Mouse (Mus musculus) inflammation-experienced regulatory T-cells, adult 6 months (primary cell): Measurements from ENCODE around the gene Bahcc1. TPM values are rescaled to one million over a fixed set of nuclear protein-coding genes. Genes with fewer than 3 reads are reported as not detected.

Experiments used
- ATAC-seq: one replicate; pipeline ENCODE4 v1.8.0; 2017
- polyA plus RNA-seq, 3 experiments: library from polyadenylated mRNA; unstranded; fragments of 100-300 nt; shearing (Covaris generic); gene quantifications; one replicate each; pipeline ENCODE4 v1.2.1; 2017

Bahcc1 gene
- polyA plus RNA-seq, 3 experiments from 2014 or later = not detected

GRCm38 (mm10) chr11:120243531-120243820 is 10.7 kb downstream of the Bahcc1 start:
- no peak for ATAC-seq

- no peak for ATAC-seq
Observed at GRCm38 (mm10) chr11:120248160-120248793, 15.5 kb downstream of the Bahcc1 start.

- ATAC-seq = no peak
Observed at GRCm38 (mm10) chr11:120248899-120249298, 16.2 kb downstream of the Bahcc1 start.

- ATAC-seq = no peak
Observed at GRCm38 (mm10) chr11:120250991-120251949, 18.5 kb downstream of the Bahcc1 start.

DNA sequence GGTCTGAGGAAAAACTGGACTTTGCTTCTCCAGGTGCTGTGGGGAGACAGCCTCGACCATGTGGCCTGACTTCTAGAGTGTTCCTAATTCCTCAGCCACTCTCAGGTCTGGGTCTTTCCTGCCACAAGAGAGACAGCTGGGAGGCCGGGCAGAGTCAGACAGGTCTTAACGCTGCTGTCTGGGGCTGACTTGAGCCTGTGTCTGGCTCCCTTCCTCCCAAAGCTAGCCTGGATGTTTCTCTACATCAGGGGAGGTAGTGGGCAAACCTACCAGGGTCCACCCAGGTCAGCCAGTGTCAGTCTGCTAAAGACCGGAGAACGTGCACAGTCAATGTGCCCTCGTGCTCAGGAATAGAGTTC is 19.2 kb downstream of the Bahcc1 start:
- ATAC-seq = no peak

DNA sequence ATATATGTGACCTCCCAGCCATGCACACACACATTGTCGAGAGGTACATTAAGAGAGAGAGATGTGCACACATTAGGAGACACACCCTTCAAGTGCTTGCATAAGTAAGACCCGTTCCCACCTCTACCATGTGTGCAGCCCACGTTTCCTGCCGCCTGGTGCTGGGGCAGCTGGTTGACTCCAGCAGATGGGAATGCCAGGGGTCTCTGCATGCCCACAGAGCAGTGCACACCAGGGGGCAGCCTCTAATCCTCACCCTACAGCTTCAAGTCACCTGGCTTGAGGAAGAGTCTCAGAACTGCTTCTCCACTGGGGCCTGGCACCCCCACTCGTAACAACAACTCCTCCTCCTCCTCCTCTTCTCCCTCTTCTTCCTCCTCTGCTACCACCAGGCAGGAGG is 19.7 kb downstream of the Bahcc1 start:
- no peak for ATAC-seq

DNA sequence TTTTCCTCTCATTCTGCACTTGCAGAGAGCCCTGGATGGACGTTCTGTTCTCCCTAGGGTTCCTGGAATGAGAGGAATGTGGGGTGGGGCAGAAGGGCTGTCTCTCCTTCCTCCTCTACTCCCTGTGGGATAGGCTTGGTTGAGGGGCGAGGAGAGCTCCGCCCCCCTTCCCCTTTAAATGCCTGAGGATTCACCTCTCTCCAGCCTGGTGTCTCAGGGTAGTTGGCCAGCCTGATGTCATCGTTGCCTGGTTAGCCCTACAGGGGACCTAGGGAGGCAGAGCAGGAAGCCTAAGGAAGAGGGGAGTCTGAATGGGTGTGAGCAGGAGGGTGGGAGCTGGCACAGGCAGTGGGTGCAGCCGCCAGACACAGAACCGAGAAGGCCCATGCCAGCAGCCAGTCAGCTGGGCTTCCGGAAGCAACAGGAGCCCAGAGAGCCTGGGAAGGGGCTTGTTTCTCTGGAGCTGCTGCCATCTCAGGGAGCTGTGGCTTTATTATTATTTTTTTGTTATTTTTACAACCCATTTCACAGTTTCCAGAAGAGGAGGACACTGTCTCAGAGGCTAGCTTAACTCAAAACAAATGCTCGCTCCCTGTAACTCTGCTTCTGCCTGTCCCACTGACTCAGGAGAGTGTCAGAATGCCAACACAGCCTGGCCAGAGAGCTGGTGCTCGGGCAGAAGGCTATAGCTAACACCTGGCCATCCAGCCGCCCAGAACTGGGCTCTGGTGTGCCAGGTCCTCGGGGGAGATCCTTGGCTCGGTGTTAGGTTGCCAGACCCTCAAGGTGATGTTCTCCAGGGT is 20.3 kb downstream of the Bahcc1 start:
- ATAC-seq = no peak

DNA sequence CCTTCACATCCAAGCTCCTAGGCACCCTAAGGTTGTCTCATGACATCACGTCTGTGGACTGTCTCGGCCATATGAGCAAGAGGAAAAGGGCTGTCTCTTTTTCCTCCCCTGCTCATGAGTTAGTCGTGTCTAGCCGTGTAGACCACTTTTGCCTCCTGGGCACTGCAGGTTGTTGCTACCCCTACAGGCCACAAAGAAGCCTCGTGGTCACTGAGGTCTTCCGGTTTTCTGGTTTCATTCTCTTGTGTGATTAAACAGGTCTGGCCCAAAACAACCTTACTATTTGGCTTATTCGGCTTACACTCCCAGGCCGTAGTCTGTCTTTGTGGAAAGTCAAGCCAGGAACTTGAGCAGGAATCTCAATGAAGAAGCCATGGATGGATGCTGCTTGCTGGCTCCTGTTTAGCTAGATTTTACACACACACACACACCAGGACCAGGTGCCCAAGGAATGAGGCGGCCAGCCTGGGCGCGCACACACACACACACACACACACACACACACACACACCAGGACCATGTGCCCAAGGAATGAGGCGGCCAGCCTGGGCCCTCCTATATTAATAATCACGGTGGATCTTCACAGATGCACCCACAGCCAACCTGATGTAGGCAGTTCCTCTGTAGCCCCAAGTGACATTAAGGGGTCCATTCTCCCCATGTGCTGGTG is 21.0 kb downstream of the Bahcc1 start:
- no peak for ATAC-seq

- no peak for ATAC-seq
Observed at GRCm38 (mm10) chr11:120254420-120254819, 21.7 kb downstream of the Bahcc1 start.

DNA sequence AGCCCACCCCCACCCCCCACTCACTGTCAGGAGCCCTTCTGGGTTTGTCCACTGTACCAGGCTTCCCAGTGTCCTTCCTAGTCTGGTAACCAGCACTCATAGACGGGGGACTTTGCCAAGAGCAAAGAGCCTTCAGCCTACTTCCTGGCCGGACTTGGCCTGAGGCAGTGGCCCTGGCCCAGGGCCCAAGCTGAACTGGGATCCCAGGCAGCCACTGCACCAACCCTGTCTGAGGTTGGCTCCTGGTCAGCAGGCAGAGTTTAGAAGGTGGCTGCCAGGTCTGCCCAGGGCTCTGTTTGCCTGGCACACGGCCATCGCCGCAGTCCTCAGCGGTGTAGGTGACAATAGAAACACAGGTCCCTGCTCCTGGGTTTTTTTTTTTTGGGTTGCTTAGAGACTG is 22.3 kb downstream of the Bahcc1 start:
- ATAC-seq = no peak

DNA sequence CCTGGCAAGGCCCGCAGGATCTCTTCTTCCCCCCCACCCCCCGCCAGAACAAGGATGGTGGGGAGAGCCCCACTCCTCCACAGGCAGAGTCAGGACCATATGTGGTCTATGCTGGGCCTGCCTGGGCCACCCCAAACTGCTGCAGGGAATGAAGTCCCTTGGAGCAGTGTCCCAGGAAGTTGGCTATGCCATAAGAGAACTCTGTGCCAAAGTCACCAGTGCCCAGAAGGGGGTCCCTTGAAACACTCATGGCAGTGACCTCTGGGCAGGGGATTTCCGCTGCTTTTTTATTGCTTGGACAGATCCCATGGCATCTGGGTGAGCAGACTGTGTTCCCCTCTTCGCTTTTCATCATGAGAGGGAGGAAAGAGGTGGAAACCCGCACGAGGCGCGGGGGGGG is 22.8 kb downstream of the Bahcc1 start:
- ATAC-seq = no peak

GRCm38 (mm10) chr11:120256108-120256507 is 23.4 kb downstream of the Bahcc1 start:
- no peak for ATAC-seq

- no peak for ATAC-seq
Observed at GRCm38 (mm10) chr11:120256543-120256942, 23.8 kb downstream of the Bahcc1 start.

- no peak for ATAC-seq
Observed at GRCm38 (mm10) chr11:120256981-120257820, 24.5 kb downstream of the Bahcc1 start.

- no peak for ATAC-seq
Observed at GRCm38 (mm10) chr11:120257911-120258310, 25.2 kb downstream of the Bahcc1 start.

DNA sequence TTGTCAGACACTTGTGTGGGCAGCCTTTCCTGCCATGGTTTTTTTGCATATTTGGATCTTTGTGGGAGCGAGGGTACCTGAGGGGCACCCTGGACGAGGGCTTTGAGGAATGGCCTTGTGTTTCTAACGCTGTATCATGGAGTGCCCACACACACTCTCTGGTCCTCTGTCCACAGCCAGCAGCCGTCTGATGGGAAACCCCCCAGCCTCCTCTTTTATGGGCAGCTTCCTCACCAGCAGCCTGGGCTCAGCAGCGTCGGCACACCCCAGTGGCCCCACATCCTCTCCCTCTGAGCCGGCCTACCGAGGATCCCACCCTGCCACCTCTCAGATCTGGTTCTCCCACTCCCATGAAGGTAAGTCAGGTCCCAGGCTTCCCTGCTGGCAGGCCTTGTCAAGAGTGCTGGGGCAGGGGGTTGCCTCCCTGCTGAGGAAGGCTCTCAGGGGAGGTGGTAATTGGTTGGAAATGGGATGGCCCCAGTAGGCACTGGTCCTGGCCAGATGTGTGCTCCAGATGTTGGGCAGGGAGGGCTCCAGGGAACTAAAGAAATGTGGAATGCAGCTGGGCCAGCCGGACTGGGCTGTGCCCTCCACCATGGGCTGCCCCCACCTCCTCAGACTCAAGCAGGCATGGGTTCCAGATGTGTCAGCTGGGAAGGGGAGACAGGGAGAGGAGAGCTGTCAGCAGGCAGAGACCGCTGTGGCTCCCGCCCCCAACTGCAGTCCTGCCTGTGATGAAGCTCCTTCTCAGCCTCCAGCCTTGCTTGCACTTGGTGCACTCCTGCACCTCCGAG is 26.3 kb downstream of the Bahcc1 start:
- no peak for ATAC-seq

GRCm38 (mm10) chr11:120259792-120260768 is 27.3 kb downstream of the Bahcc1 start:
- ATAC-seq = no peak

DNA sequence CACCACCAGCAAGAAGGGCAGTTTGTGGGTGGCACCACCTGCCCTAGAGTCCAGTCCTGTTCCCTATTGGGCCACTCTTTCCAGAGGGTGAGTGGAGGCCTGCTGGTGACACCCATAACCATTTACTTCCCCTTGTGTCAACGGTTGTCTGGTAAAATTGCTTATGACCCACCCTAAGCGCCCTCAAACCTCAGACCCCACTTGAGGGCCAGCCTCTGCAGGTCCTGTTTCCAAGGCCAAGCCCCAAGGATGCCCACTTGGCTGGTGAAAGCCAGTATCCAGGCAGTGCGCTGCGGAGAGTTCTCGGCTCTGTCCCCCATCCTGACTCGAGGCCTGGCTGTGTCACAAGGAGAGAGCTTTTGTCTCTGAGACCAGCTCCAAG is 28.0 kb downstream of the Bahcc1 start:
- ATAC-seq = no peak

GRCm38 (mm10) chr11:120261416-120262355 is 28.9 kb downstream of the Bahcc1 start:
- ATAC-seq = no peak
